Mouse (Mus musculus): ENCODE data around the gene Nlgn1. TPM values are rescaled to one million over a fixed set of nuclear protein-coding genes. Genes with fewer than 3 reads are reported as not detected.

Nlgn1 gene
- total RNA-seq (2014; fragmentation: Nextera tagmentation) = not detected in 2 replicates
- total RNA-seq (2017) = not detected in 2 replicates

DNA sequence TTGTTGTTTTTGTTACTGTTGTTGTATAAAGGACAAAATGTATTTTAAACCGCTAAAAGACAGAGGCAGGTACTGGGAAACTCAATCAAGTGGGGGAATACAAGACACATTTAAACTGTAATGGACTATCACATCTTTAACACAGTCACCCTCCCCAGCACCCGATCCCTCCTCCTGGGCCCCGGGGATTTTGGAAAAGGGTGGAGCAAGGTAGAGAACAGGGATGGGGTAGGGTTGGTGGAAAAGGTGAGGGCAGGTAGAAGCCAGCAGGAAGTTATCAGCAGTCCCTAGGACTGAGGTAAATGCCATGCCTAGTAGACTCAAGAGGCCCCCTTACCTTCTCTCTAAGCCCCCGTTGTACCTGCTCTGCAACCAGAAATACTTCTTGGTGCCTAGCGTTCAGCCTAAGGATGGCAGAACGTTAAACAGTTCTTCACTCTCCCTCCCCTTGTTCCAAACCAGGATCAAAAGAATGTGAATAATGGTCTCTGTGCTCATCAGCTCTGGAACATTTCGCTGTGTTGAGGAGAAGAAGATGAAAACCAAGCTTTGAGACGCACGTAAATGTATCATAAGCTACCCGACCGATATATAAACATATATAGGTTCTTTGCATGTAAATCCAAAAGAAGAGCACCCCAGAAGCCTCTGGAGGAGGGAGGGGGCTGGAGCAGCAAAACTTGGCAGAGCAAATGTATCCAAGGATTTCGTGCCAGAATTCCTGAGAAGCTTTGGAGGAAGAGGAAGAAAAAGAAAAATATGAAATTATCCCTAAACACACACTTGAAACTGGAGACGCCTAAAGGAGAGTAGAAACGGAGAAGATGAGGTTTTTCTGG lies at the start of gene Nlgn1:
TSS of gene Nlgn1 (minus strand) at position 61 of the 839 bp plus-strand sequence.
- no peak for ATAC-seq (replicated peaks; ENCODE audit: poor library complexity, severe bottlenecking)

DNA sequence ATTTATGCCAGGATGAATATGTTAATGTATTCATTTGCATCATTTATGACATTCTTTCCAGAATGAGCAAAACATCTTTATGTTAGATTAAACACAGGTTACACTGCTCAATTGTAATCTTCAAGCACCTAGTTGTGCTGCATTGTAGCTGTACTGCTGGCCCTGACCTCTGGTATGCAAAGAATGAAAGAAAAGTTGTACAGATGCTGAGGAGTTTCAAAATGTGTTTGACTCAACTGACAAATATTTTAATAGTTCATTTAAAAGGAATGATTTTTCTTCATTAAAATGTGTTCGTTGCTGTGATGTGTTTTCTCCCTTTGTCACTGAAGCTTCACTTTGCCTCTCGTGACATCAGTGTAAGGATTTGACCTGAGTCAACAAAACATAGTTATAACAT lies 46.0 kb upstream of the Nlgn1 start:
- ATAC-seq (replicated peaks; ENCODE audit: poor library complexity, severe bottlenecking) = no peak

DNA sequence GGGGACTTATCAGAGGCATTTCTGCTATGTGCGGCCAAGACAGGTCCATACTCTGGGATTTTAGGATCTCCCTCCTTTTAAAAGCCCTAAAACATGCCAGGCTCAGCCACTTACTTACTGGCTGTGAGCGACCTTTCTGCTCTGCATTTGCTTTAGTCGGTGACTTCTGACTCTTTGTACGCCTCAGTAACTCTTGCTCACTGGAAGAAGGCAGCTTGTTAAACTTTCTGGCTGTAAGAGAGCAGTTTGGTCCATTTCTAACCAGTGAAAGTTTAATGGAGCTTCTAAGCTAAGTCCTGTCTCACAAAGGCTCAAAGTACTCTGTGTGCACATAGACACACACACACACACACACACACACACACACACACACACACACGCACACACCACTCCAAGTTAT lies 22.8 kb upstream of the Nlgn1 start:
- no peak for ATAC-seq (replicated peaks; ENCODE audit: poor library complexity, severe bottlenecking)

DNA sequence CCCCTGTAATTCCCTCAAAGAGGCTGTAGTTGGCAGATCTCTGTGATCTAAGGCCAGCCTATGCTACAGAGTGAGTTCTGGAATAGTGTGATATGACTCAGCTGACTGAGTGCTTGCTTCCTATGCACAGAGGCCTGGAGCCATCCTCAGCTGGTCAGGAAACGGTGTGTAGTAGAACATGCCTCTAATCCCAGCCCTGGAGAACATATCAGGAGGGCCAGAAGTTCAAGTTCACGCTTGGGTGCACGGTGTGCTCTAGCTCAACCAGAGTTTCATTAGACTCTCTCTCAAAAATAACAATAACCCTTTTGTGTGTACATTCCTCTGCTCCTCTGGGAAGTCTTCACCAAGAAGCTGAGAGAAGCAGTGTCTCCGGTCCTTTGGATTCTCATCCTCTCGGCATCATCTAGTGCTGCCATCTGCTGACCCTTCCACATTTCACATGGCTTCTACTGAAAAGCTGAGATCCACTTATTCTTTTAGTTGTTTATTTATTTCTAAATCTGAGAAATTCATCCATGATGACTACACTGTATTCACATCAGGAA lies 22.3 kb upstream of the Nlgn1 start:
- no peak for ATAC-seq (replicated peaks; ENCODE audit: poor library complexity, severe bottlenecking)

DNA sequence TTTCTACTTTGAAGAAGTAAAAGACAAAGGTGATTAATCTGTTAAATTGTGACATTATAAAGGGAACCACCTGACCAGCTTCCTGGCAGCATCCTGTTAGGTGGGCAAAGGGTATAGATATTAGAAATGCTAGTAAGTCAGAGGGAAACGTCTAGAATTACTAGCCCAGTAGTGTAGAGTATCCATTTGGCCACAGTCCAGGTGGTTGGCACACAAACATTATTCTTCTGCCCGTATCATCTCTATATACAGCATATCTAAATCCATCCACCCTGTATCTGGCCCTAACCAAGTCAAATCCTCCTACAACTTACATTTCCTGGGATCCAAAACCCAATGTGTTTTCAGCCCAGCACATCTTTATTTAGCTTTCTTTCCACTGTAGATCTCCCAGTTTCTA lies 5.2 kb upstream of the Nlgn1 start:
- ATAC-seq (replicated peaks; ENCODE audit: poor library complexity, severe bottlenecking) = no peak

DNA sequence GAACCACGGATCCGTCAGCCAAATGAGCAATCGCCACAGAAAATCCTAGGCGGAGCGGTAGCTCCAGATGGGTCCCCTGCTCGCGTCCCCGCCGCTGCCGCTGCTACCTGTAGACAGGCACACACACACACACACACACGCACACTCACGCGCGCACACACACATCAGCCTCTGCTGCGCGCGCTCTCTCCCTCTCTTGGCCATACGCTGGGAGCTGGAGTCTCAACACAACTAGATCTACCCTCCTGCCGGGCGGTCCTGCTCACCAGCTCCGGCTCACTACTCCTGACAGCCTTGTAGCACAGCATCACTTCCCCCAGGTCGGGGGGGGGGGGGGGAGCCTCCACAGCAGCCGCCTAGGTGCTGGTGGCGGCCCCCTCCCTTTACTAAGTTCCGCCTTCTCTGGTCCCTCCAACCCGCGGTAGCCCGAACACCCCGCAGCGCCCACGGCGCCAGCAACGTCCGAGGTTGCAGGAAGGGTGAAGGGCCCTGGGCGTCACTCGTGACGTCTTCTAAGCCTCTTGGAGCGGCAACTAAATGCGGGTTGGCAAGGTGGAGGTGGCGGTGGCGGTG lies 1.1 kb upstream of the Nlgn1 start:
- no peak for ATAC-seq (replicated peaks; ENCODE audit: poor library complexity, severe bottlenecking)

DNA sequence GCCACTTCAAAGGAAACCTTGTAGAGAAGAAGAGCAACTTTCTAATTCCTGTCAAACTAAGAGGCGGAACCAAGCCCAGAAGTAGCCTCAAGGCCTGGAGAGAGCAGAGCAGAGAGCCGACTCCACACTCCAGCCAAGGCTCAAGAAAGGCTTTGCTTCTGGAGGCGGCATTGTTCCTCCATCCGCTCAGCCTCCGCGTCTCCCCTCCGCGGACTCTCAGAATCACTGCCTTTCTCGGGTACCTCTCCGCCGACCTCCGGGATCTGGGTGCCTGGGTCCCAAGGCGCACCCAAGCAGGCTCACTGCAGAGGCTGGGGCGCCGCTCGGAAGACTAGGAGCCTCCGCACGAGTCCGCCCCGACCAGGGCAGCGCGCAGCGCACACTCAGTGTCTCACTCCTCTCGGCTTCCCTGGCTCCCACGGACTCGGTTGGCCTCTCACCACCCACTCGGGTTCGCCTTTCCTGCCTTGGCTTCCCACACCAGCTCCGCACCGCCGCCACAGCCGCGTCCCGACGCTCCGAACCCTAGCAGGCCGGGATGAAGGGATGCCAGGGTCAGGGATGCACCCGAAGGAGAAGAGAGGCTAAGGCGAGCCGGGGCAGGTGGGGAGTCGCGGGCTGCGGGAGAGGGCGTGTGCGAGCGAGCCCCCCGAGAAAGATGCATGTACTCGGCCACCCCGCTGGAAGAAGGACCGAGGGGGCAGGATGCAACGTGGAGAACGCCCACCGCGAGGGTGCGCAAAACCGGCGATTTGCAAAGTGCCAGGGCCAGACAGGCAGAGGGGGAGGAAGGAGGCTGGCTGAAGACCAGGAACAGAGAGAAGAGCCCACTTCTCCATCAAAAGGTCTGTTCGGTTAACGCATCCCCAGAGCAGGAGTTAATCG lies 841 bp downstream of the Nlgn1 start:
- no peak; the same call in 1 of the 2 replicates for ATAC-seq (replicated peaks; ENCODE audit: poor library complexity, severe bottlenecking)

DNA sequence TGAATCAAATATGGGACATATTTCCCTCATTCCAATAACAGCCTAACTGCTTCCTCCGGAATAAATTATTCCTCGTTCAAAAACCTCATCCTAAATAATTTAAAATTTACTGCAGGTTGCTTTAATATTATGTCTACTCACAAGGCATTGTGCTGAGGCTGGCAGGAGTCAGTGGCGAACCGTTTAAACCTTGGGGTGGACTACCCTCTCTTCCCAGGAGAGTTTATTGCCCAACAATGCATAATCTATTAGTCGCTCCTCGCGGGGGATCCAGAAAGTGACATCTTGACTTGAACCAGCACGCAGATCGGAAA lies 1.4 kb downstream of the Nlgn1 start:
- ATAC-seq (replicated peaks; ENCODE audit: poor library complexity, severe bottlenecking) = no peak

DNA sequence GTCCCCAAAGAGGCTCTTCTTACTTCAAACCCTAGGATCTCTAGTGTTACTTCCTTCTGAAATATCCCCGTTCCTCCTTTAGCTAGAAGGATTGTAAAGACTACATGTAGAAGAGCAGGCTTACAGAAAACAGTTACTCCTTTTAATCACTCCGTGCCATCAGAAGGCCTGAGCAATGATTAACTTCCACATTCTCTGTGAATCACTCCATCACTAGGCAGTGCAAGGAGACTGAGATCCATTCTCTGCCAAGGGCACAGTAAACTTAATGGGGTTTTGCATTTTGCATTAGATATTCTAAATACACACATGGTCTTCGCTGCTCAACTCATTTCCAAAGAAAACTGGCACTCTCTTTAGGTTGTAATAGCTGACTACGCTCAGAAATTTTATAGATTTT lies 2.2 kb downstream of the Nlgn1 start:
- no peak for ATAC-seq (replicated peaks; ENCODE audit: poor library complexity, severe bottlenecking)

DNA sequence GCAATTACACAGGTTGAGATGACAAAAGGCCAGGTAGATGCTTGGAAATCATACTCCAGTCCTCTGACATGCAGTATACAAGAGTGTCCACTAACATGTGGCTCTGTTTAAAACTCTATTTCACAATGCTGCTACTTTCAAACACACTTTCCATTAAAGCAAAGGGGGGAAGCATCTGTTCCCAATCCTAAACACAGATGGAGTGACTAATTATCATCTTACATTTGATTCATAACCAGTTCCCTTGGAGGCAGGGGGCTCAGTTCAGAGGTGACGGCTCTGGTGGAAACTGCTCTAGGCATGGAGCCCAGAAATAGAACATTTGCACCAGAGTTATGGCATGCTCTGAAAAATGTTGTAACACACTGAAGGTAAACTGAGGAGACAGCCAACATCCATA lies 7.8 kb downstream of the Nlgn1 start:
- no peak for ATAC-seq (replicated peaks; ENCODE audit: poor library complexity, severe bottlenecking)

DNA sequence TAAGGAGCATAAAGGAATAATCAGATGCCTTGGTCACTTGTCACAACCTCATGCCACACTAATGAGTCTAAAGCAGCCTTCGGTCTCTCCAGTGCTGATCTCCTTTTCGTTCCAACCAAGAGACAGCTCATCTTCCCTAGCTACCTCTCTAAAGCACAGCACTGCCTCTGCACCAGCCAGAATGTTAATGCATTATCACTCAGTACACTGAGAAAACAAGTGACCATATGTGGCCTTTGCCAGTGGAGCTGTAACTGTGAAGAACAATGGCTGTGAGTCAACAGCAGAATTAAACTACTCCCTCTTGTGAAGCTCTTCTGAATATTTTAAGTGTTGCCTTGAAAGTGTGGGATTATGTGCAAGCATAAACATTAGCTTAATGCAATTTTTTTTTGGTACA lies 14.9 kb downstream of the Nlgn1 start:
- ATAC-seq (replicated peaks; ENCODE audit: poor library complexity, severe bottlenecking) = no peak

DNA sequence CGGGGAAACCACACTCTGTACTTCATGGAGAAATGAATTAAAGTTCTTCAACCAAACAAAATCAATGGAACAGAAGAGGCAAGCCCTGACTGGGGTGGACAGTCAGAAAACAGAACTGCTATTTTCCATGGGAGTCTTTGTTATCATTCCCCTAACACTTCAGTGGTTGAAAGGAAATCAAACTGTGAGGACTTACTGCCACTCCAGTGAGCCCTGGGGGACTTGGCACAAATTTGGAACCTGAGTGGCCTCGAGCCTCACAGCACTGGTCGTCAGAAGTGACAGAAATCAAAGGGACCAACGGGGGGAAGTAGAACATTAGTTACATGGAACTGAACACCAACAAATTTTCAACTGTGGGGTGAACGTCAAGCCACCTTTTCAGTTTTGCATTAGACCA lies 34.4 kb downstream of the Nlgn1 start:
- ATAC-seq (replicated peaks; ENCODE audit: poor library complexity, severe bottlenecking) = no peak

DNA sequence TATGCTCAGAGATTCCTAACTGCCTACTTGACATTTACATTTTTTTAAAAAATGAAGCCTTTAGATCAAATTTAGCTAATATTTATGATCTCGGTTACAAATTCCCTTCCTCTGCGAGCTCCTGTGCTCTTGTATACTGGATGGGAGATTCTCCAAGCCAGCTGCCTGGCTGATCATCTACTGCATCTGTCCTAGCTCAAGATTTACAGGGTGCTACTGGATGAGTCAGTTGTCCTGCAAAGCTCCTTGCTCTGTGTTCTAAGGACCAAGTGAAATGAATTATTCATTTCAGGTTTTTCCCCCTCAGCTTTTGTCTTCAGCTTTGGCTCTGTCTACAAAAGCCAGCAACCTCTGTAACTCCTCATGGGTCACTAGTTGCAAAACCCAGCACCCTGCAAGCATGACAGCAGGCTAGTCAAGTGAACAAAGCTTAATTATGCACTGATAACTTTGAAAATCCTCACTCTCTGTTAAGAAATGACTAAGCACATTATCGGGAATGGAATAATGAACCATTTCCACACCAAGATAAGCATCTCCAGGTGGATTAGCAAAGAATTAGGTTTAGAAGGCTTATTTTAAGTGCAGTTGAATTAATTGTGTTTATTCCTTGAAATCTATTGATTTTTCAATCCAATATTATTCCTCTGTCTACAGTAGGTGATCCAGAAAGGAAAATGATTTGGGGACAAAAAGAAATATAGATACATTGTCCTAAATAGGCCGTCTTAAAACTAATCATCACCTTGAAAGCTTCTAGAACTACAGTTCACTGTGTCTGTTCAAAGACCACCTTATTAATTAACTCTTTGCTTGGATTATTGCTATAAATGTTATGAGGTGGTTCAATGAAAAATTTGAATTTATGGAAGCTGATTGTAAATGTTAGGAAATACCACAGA lies 61.1 kb downstream of the Nlgn1 start:
- ATAC-seq (replicated peaks; ENCODE audit: poor library complexity, severe bottlenecking) = no peak

DNA sequence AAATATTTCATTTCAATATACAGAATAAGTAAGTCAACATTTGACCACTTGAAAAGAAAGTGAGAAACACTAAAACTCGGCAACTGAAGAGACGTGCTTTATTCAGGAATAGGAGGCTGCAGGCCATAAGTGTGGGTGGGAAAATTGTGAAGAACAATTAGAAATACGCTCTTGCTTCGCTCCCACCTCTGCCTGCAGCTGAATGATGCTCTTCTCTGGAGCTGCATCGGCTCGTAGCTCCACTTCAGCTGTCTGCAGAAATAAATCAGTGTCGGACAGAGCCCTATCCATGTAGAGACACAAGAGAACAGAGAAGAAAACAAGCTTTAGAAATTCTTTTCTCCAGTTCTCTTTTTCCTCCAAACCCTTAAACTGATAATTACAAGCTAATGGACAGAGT lies 85.7 kb downstream of the Nlgn1 start:
- no peak for ATAC-seq (replicated peaks; ENCODE audit: poor library complexity, severe bottlenecking)

DNA sequence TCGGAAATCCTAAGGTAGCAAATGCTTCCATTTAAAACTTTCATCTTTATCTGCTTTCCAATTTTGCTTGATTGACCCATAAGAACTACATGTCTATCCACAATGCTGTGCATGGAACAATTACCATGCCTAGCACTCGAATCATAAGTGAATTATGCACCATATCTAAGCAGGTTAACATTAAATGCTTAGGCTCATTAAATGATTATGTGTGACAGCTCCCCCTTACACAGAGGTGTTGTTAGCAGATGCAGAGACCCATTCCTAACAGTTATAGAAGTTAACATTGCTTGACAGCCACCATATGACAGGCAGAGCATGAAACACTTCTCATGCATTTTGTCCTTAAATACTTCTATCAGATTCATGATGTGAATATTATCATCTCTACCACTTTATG lies 89.0 kb downstream of the Nlgn1 start:
- ATAC-seq (replicated peaks; ENCODE audit: poor library complexity, severe bottlenecking) = no peak

DNA sequence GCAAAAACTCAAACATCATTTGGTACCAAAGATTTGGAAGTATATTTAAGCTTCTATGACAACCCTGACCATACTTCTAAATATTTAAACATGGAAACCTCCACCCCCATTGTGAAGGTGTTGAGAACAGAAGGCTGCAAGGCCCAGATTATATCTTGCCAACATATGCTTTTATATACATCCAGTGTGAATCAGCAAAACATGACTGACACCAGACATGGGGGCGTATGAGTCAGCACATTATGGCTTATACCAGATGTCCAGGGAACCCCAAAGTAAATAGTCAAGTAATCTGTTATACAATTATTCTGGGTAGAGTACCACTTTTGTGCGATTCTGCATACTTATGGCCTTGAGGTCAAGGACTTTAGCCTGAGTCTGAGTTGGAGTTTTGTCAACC lies 102.3 kb downstream of the Nlgn1 start:
- no peak for ATAC-seq (replicated peaks; ENCODE audit: poor library complexity, severe bottlenecking)

DNA sequence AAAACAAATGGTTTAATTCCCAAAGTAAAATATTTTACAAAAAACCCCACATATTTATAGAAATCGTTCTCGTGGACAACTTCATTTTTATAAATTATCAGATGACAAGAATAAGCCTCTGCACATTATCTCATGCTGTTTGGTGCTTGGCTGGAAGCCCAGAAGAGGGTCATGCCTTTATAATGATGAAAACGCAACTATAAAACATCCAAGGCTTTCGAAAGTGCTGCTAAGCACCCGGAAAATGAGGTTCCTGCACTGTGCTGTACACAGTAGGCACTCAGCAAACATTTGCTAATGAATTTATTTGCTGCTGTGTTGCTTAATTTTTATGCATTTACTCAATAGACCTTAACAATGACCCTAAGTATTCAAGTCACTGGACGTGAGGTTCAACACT lies 103.4 kb downstream of the Nlgn1 start:
- no peak for ATAC-seq (replicated peaks; ENCODE audit: poor library complexity, severe bottlenecking)

DNA sequence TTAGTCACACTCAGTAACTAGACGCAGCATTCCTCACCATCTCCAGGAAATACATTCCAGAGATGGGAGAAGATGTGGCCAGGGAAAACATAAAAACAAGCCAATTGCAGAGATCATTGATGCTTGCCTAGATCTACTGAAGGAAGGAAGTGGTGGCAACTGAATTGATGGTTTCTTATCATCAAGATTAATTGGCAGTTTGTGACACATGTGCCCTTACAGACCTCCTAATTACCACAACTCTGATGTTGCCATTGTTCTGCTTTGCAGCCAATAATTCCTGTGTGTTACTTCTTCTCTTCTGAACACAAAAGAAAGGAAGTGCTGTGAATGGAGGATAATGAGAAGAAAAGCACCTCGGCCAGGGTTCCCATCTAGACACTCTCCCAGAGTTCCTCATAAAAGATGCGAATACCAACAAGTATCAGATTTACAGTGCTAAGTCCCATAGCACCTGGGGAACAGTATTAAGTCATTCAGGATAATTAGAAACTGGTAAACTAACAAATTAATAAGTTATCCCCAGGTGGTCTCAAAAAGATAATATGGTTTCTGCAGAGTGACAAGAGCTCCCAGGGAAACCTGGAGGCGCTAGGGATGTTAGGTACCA lies 104.0 kb downstream of the Nlgn1 start:
- ATAC-seq (replicated peaks; ENCODE audit: poor library complexity, severe bottlenecking) = no peak

DNA sequence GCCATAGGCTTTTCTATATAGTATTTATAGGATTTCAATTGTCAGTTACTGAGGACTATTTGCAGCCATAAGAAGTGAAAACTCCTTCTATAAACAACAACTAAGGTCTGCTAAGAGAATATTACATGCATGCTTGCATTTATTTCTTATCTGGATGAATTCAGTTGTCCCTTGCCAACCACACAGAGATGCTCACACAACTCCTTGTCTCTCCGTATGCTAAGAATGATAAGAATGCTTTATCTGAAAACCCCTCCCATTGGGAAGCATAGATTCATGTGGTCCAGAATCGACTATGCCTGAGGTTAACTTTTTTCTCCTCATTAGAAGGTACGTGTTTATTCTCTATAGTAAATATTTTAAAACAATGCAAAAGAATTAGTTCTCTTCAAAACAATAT lies 108.8 kb downstream of the Nlgn1 start:
- ATAC-seq (replicated peaks; ENCODE audit: poor library complexity, severe bottlenecking) = no peak

DNA sequence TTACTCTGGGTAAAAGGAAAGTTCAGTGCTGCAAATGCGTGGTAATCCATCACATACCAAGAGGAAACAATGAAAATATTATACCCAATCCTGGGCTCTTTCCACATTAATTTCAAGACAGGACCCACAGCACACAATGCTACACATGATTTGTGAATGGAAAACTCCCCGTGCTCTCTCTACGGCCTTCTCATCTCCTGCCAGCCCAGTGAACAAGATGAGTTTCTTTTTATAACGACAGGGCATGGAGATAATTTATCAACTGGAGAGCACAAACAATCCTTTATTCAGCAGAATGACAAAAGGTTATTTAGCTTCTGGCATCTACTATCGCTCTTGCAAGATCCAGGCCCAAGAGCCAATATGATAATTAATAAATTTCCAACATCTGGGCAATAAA lies 116.0 kb downstream of the Nlgn1 start:
- ATAC-seq (replicated peaks; ENCODE audit: poor library complexity, severe bottlenecking) = no peak
